Mouse (Mus musculus): Measurements from ENCODE around the gene Rnf44. TPM values are rescaled to one million over a fixed set of nuclear protein-coding genes. Genes with fewer than 3 reads are reported as not detected.

The Rnf44 gene
- polyA plus RNA-seq, 1 experiment, result 117 TPM

GRCm38 (mm10) chr13:54687096-54687495, 6.6 kb downstream of the Rnf44 start:
- no peak for DNase-seq (ENCODE audit: low read depth)

DNA sequence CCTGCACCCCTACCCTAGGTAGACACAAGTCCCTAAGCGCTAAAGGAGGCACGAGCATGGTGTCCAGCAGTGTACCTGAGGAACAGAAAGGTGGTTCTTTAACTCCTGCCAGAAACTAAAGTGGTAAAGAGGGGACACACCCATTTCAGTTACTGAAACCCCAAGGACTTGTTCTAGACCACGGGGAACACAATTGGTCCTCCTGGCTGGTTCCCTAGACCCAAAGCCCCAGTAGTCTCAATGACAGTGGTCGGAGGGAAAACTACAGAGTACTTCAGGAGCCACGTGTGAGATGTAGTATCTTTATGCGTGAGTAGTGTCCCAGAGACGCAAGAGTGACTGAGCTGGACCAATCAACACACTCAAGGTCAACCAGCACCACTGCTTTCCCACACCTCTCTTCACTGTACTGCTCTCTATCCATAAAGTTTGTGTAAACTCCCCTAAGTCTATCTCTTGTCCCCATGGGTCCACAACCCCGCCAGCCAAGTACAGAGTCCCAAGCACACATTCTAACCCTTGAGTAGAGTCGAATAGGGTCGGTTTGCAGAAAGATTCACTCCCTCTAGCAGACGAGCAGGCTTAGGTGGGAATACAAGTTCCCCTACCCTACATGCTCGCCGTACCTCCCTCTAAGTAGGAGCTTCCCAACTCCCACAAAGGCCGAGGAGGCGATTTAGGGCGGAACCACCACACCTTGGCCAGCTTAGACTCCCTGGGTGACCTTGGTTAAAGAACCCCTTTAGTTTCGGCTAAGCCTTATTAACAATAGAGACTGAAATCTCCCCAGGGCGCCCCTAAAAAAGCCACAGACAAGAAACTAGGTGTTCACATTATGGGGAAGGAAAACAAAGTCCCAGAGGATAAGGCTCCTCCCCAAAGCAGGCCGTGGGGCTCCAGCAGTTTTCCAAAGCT, 7.3 kb downstream of the Rnf44 start:
- no peak for DNase-seq (ENCODE audit: low read depth)

DNA sequence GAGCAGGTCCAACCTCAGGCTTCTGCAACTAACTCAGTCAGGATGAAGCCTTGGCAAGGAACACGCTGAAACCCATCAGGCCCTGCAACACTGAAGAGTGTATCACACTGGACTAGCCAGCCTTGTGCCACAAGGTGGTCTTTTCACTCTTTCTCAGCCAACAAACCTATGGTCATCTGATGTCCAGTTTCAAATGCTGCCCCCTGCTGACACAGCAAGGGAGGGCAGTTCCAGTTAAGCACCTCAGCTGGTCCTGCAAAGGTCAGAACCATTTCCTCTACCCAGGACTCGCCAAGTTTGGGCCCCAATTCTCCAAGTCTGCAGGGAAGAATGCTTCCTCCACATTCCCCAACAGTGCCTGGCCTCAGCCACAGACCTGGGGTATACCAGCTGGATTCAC, 8.5 kb downstream of the Rnf44 start:
- DNase-seq (ENCODE audit: low read depth), result no peak

- DNase-seq (ENCODE audit: low read depth), result no peak
These were observed 9.4 kb downstream of the Rnf44 start for GRCm38 (mm10) chr13:54684140-54684896.

DNA sequence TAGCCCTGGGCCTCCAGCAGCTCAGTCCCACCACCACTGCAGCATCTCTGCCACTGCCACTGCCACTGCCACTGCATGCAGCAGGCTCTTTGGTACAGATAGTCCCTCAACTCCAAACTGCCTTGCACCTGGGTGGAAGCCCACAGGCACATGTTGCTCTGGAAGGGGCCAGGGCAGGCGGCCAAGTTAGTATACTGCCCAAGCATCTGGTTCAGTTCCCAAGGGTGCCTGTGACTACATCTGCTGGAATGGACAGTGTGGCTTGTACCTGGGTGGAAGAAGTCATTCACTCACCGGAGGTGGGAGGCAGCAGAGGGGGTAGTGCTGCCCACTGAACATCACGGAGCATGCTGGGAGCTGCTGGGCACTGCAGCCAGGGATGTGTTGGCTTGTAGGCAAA, 10.4 kb downstream of the Rnf44 start:
- no peak for DNase-seq (ENCODE audit: low read depth)

DNA sequence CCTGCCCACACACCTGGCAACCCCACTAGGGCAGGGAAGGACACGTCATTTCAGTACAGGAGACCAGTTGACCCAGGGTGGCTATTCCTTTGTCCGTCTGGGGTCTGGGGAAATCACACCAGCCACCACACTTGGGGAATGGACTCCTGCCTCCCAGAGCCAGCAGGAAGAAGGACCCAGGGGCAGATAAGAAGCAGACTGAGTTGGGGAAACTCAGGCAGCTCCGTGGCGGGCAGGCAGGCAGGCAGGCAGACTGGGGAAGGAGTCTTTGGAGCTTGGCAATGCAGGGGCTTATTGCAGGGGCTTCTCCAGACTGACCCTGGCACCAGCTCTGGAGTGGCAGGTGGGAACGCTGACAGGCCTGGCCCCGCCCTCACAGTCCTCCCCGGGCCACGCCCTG, 12.4 kb downstream of the Rnf44 start:
- no peak for DNase-seq (ENCODE audit: low read depth)

GRCm38 (mm10) chr13:54680184-54680853, 13.4 kb downstream of the Rnf44 start:
- no peak for DNase-seq (ENCODE audit: low read depth)

- no peak for DNase-seq (ENCODE audit: low read depth)
These were observed 15.4 kb downstream of the Rnf44 start for GRCm38 (mm10) chr13:54678263-54678662.

GRCm38 (mm10) chr13:54675895-54676590, 17.7 kb downstream of the Rnf44 start:
- DNase-seq (ENCODE audit: low read depth), result no peak

GRCm38 (mm10) chr13:54670491-54670890, 23.2 kb downstream of the Rnf44 start:
- DNase-seq (ENCODE audit: low read depth), result no peak

GRCm38 (mm10) chr13:54665062-54665461, 28.6 kb downstream of the Rnf44 start:
- no peak for DNase-seq (ENCODE audit: low read depth)

DNA sequence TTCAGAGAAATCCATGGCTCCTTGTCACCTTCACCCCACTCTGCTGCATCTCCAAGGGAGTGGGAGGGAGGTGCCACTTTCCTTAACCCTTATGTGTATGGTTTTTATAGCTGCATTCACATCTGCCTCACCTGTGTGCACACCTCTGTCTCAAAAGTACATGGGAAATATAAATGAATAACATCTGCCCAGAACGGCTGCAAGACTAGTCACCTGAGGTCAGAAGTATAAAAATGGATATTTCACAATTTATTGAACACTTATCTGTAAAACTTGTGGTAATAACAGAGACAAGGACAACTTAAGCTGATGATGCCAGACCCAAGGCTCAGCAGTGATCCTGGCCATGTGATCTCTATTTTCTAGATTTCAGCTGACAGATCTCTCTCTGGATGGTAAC, 29.2 kb downstream of the Rnf44 start:
- DNase-seq (ENCODE audit: low read depth), result no peak

DNA sequence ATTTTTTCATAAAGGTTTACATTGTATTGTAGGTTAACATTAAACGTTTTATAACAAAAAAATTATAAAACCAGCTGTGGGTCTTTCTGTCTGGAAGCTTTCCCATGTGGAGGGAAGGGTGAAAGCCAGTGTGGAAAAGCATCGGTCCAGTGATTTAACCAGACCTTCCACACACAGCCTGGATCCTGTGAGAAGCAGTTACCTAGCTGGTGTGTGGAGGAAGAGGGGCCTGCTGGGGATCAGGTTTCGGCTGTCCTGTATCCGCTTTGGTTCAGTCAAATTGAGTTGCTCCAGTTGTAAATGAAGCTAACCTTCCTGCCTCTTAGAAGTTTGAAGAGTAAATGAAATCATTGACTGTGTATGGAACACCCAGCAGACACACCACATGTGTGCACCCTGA, 29.7 kb downstream of the Rnf44 start:
- no peak for DNase-seq (ENCODE audit: low read depth)

- no peak for DNase-seq (ENCODE audit: low read depth)
These were observed 32.3 kb downstream of the Rnf44 start for GRCm38 (mm10) chr13:54661358-54661757.

- DNase-seq (ENCODE audit: low read depth), result no peak
These were observed 32.8 kb downstream of the Rnf44 start for GRCm38 (mm10) chr13:54660877-54661276.

GRCm38 (mm10) chr13:54650461-54650860, 43.2 kb downstream of the Rnf44 start:
- DNase-seq (ENCODE audit: low read depth), result no peak

DNA sequence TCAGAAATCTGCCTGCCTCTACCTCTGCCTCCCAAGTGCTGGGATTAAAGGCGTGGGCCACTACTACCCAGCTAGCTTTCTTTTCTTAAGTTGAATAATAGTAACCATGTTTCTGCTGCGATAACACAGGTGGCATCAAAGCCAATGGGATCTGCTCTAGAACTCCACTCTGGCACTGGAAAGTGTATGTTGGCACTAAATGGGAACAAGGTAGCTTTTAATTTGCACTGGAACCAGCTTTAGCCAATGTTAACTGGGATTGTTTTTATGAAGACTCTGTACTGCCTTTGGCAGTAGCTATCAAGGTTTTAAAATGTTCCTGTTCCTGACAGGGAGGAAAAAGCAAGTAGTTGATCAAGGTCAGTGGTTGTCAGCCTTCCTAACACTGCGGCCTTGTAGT, 58.7 kb downstream of the Rnf44 start:
- DNase-seq (ENCODE audit: low read depth), result peak; percentile 78

DNA sequence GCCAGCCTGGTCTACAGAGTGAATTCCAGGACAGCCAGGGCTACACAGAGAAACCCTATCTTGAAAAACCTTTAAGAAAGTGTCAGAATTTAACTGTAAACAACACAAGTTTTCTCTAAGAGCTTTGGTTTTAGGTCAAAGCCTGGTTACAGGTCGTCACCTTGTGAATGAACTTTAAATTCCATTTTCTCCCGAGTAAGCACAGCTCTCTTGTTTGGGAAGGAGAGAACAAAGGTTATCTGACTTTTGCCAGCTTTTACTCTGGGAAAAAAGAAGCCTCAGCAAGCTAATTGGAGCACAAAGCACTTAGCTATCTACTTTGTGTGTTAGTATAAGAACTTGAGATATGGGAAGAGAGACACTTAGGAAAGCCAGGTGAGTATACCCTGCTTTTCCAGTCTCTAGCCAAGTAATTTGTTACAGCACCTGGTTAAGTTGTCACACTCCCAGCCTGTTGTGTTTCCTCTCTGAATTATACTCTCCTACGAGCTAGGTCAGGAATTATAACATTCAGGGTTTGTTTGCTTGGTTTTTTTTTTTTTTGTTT, 60.9 kb downstream of the Rnf44 start:
- DNase-seq (ENCODE audit: low read depth), result no peak
